Mouse (Mus musculus) megakaryocyte, embryonic 14.5 days (primary cell): ENCODE measurements at regions not wholly inside any gene's neighbourhood (a gene's known extent, or its start where the extent isn't known, plus 50 kb on each side); places are given as distances from the start of the nearest gene placed in this dataset.

Source experiments
- FLI1 ChIP-seq: IDR thresholded peaks from 2 replicates; pipeline ENCODE4 v1.6.1; 2012; ENCODE audit warnings: low read length, inconsistent platforms, mixed read lengths
- GATA1 ChIP-seq: IDR thresholded peaks from 3 replicates; pipeline ENCODE4 v1.6.1; 2012; ENCODE audit warnings: mixed read lengths, low read length, inconsistent platforms, borderline replicate concordance

DNA sequence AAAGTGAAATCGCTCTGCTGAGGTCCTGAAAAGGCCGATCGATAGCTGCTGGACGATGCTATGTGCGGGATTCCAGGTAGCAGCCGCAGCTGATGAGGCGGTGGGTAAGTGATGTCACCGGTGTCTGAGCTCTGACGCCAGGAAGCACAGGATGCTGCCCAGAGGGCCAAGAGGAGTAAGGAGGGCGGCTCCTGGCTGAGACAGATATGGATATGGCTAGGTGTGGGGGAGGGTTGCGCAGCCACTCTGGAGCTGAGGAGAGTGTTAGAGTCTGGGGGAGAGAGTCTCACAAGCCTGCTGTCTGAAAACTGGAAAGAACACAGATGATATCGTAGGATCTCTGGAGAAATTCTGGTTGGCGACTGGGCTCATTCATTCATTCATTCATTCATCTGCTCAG is 51.6 kb upstream of the Pbx1 start:
- TF ChIP-seq GATA1 (no peak), FLI1 (no peak)
